Mouse (Mus musculus): ENCODE results near the gene Dhrs11. TPM values are rescaled to one million over a fixed set of nuclear protein-coding genes. Genes with fewer than 3 reads are reported as not detected.
"Not testable (repeated sequence)": the region's sequence is repeated elsewhere in the genome, so short reads cannot be mapped to it uniquely, and the experiment has no call there.

Gene Dhrs11
- total RNA-seq, 2 experiments from 2014 or later, result 6.2 TPM

- no peak for TF ChIP-seq CTCF (conservative IDR thresholded peaks at IDR 0.05)
- DNase-seq (ENCODE audit: low spot score in 2 of 2), result no peak
- no peak overlapping the region for H3K4me3 ChIP-seq
- H3K27ac ChIP-seq, result no peak overlapping the region
These were observed 18.8 kb upstream of the Dhrs11 start for GRCm38 (mm10) chr11:84847475-84848090.

DNA sequence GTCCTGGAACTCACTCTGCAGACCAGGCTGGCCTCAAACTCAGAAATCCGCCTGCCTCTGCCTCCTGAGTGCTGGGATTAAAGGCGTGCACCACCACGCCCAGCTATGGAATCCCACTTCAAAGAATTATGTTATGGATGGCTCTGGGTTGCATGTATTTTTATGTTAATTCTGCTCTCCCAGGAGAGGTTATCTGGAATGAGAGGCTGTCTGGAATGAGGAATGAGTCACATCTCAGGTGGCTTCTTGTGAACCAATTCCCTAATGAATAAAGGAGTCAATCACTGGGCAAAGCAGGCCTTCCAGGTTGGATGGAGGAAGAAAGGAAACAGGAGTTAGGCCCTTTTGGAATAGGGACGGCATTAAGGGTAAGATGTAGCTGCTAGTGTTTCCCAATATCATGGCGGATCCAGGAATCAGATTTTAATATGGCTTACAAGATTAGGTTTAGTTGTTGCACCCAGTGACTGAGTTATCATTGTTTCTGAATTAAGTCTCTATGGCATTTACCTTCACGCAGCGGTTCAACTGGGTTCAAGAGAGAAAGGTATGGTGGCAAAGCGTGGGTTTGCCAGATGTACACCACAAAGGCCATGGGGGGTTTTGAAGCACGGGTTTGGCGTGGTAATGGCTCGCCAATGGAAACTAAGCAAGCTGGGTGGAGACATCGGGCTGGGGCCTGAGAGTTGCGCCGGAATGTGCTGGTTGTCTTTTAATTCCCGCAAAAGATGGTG is 18.1 kb upstream of the Dhrs11 start:
- TF ChIP-seq CTCF (conservative IDR thresholded peaks at IDR 0.05), result no peak
- H3K27ac ChIP-seq, result no peak overlapping the region
- no peak overlapping the region for H3K4me3 ChIP-seq
- DNase-seq (ENCODE audit: low spot score in 2 of 2), result no peak

- no peak overlapping the region for H3K4me3 ChIP-seq
- no peak overlapping the region for H3K27ac ChIP-seq
- peak; percentile 52 for TF ChIP-seq CTCF (conservative IDR thresholded peaks at IDR 0.05)
- DNase-seq (ENCODE audit: low spot score in 2 of 2), result no peak
These were observed 10.5 kb upstream of the Dhrs11 start for GRCm38 (mm10) chr11:84839330-84839729.

DNA sequence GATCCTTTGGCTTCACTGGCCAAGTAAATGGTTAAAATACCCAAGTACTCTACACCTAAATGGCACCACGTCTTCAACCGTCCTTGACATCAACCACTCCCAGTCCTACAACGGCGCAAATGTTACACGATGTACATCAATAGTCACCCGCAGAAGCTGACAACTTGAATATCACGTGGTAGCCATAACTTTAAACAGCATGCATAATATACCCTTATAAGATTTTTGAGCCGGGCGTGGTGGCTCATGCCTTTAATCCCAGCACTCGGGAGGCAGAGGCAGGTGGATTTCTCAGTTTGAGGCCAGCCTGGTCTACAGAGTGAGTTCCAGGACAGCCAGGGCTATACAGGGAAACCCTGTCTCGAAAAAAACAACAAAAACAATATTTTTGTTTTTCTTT is 701 bp upstream of the Dhrs11 start:
- peak overlapping the region; percentile 69 for H3K4me3 ChIP-seq
- peak overlapping the region; percentile 83 for H3K27ac ChIP-seq
- DNase-seq (ENCODE audit: low spot score in 2 of 2), result not testable (repeated sequence)

DNA sequence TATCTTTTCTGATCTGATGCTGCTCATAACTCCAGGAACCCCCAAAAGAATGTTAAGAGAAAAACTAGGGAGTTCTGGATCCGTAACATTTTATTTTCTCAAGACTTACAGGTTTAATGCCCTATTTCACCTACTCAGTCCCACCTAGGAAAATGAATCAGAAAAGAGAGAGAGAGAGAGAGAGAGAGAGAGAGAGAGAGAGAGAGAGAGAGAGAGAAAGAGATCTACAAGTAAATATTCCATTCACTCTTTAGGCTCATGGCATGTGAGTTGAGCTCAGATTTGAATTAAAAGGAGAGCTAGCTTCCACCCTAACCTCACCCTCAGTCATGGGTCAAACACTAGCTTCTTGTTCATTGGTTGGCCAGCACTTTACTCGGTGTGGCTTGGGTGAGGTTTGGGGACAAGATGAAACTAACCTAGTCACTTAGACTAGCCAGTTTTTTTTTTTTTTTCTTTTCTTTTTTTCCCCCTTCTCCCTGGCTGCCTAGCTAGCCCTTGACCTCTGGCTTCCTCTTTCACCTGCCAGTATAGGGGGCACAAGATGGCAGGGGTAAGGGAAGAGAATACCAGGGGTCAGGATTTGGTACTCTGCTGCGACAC is 792 bp downstream of the Dhrs11 start:
- DNase-seq (ENCODE audit: low spot score in 2 of 2), result no peak
- Histone ChIP-seq H3K4me3 (peak overlapping the region; percentile 69), H3K27ac (peak overlapping the region; percentile 83)
- no peak for TF ChIP-seq CTCF (conservative IDR thresholded peaks at IDR 0.05)

DNA sequence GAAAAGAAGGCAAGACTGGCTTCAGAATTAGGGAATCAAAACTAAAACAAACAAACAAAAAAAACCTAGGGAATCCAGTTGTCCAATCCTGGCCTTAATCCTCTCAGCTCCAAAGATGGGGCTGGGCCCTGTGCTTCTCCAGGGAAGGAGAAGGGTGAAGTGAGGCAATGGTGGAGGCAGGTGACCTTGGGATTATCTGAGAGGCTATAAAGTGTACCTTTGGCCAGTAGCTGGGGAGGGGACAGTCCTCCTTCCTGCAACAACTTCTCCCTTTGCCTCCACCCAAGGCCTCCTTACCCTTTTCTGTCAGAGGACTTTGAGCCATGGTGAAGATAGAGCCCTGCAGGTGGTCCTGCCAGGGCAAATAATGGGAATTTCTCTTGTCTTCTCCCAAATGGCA is 1.3 kb downstream of the Dhrs11 start:
- TF ChIP-seq CTCF (conservative IDR thresholded peaks at IDR 0.05), result no peak
- no peak for DNase-seq (ENCODE audit: low spot score in 2 of 2)
- H3K27ac ChIP-seq, result no peak overlapping the region
- no peak overlapping the region for H3K4me3 ChIP-seq

DNA sequence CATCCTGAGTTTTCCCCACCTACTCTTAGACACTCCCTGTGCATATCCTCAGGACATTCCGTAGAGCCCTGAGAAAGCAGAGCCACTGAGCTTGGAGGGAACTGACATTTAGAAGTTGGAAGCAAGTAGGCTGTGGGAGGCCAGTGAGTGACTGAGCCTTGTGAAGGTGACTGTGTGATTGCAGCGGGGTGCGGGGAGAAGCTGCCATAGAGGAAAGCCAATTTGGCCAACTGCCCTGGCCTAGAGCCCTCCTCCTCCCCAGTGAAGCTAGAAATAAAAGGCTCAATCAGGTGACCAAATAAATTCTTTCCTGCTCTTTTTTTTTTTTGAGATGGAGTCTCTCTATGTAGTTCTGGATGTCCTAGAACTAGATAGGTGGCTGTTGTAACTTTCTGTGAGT is 2.6 kb downstream of the Dhrs11 start:
- peak overlapping the region; percentile 23; the same call in 1 of the 2 replicates for H3K27ac ChIP-seq
- peak in 1 of 2 experiments; percentile 52 for DNase-seq (ENCODE audit: low spot score in 2 of 2)
- no peak for TF ChIP-seq CTCF (conservative IDR thresholded peaks at IDR 0.05)
- H3K4me3 ChIP-seq, result no peak overlapping the region

DNA sequence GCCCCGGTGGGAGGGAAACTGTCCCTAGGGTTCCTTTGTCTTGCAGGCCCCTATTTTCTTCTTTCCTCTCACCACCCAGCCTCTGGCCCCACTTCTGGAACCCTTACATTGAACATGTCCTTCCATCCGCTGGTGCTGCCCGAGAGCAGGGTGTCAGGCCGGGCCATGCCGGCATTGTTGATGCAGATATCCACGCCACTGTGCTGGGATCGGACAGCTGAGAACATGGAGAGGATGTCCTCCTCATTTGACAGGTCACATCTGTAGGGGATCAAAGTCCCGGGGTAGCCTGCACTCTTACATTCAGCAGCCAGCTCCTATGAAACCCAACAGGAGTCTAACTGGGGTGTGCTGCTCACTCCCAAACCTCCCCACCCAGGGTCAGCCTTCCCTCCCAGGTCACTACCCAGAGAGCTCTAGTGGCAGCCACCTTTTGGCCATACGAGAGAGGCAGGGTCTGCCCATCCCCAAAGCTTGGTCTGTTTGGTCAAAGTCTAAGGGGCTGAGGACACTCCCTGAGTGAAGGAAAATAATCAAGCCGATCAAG is 3.5 kb downstream of the Dhrs11 start:
- no peak for TF ChIP-seq CTCF (conservative IDR thresholded peaks at IDR 0.05)
- Histone ChIP-seq H3K4me3 (no peak overlapping the region), H3K27ac (no peak overlapping the region)
- no peak for DNase-seq (ENCODE audit: low spot score in 2 of 2)

- Histone ChIP-seq H3K27ac (no peak overlapping the region), H3K4me3 (no peak overlapping the region)
- TF ChIP-seq CTCF (conservative IDR thresholded peaks at IDR 0.05), result no peak
- DNase-seq (ENCODE audit: low spot score in 2 of 2), result no peak
These were observed 5.3 kb downstream of the Dhrs11 start for GRCm38 (mm10) chr11:84823484-84823897.

- no peak overlapping the region for H3K4me3 ChIP-seq
- no peak overlapping the region for H3K27ac ChIP-seq
- no peak for TF ChIP-seq CTCF (conservative IDR thresholded peaks at IDR 0.05)
- no peak for DNase-seq (ENCODE audit: low spot score in 2 of 2)
These were observed 6.3 kb downstream of the Dhrs11 start for GRCm38 (mm10) chr11:84822487-84822886.

GRCm38 (mm10) chr11:84821131-84821770 is 7.5 kb downstream of the Dhrs11 start:
- Histone ChIP-seq H3K27ac (no peak overlapping the region), H3K4me3 (no peak overlapping the region)
- DNase-seq (ENCODE audit: low spot score in 2 of 2), result no peak
- TF ChIP-seq CTCF (conservative IDR thresholded peaks at IDR 0.05), result no peak

GRCm38 (mm10) chr11:84818961-84819692 is 9.7 kb downstream of the Dhrs11 start, which contains the start of gene Mrm1:
Gene Mrm1 (minus strand): TSS chr11:84819515.
- peak; percentile 94 for TF ChIP-seq CTCF (conservative IDR thresholded peaks at IDR 0.05)
- peak; percentile 93 to 94 for DNase-seq (ENCODE audit: low spot score in 2 of 2)
- peak within 1 kb of the TSS; percentile 89 for H3K27ac ChIP-seq
- H3K4me3 ChIP-seq, result peak within 1 kb of the TSS; percentile 78

Measured in layer of hippocampus, adult 2 months (tissue).